Mouse (Mus musculus) C2C12 (cell line): ENCODE data around the gene Serinc5.

Experiments used
- CTCF ChIP-seq: IDR thresholded peaks from one replicate; pipeline ENCODE4 v1.5.1; 2011; ENCODE audit not compliant: control insufficient read depth, insufficient read depth, insufficient read length
- MAX ChIP-seq: IDR thresholded peaks from one replicate; pipeline ENCODE4 v1.6.1; 2011; ENCODE audit warnings: mild to moderate bottlenecking, control low read depth
- MYOD1 ChIP-seq: IDR thresholded peaks from one replicate; pipeline ENCODE4 v1.6.1; 2011; ENCODE audit warnings: low read depth; ENCODE audit not compliant: control insufficient read depth, insufficient read length
- MYOG ChIP-seq: IDR thresholded peaks from one replicate; pipeline ENCODE4 v1.6.1; 2011; ENCODE audit not compliant: control insufficient read depth, insufficient read length; ENCODE audit errors: extremely low read depth
- USF1 ChIP-seq: IDR thresholded peaks from one replicate; pipeline ENCODE4 v1.6.1; 2011; ENCODE audit warnings: low read depth, mild to moderate bottlenecking, control low read depth, moderate library complexity

- TF ChIP-seq CTCF, result no peak
- TF ChIP-seq MAX, result no peak
- no peak for TF ChIP-seq MYOD1
- no peak for TF ChIP-seq USF1
- TF ChIP-seq MYOG, result no peak
Measured at GRCm38 (mm10) chr13:92735693-92736092, 124.8 kb downstream of the Serinc5 start.
